ENCODE assay signal across 18 mouse cellular contexts in genomic region chr7:135237152-135237551, GRCm38 (mm10). TPM values are rescaled to one million over a fixed set of nuclear protein-coding genes. Genes with fewer than 3 reads are reported as not detected.
DNase-seq lines count a peak whose midpoint lies in the region; ATAC-seq and TF ChIP-seq lines count a peak whose summit lies in the region.
"Had no signal": no experiment of that assay in that cellular context is flagged by ENCODE, and none has a peak within 500 bp of the region (broad histone marks: within the 10 kb centered on the region; RNA-seq: fewer than 3 reads in every experiment).

No protein-coding gene starts in this region.

- intact Hi-C loops in left cerebral cortex, postnatal 14 days (cut with DNase I) = no loop called here

- no peak overlapping the region for H3K4me3 ChIP-seq in intestine, embryonic 14.5 days (ENCODE audit: low read depth, low read length)
- H3K4me3 ChIP-seq in intestine, postnatal 0 days (ENCODE audit: low read depth, low read length) = no peak overlapping the region
- H3K4me3 ChIP-seq: heart, embryonic 10.5 days had no signal

- no peaks in the 10 kb centered on the region for H3K27me3 ChIP-seq in intestine, embryonic 14.5 days (replicated peaks; ENCODE audit: control insufficient read depth, insufficient read depth, low read length)
- no peaks in the 10 kb centered on the region for H3K27me3 ChIP-seq in intestine, postnatal 0 days (replicated peaks; ENCODE audit: control insufficient read depth, insufficient read depth, low read length)

- H3K9me3 ChIP-seq in intestine, embryonic 14.5 days (ENCODE audit: control insufficient read depth, low read length) = no peaks in the 10 kb centered on the region
- no peaks in the 10 kb centered on the region for H3K9me3 ChIP-seq in intestine, postnatal 0 days (ENCODE audit: control insufficient read depth)
- H3K9me3 ChIP-seq: heart, embryonic 10.5 days had no signal

- ATAC-seq in intestine, embryonic 14.5 days (replicated peaks; ENCODE audit: low FRiP score, low TSS enrichment, low read depth) = peak; percentile 71; the same call in 1 of the 2 replicates
- no peak for ATAC-seq in intestine, postnatal 0 days
- ATAC-seq: CD4-positive, CD25-positive, alpha-beta regulatory T cell, adult 4 months; inflammation-experienced regulatory T-cells, adult 6 months had no signal

- peak overlapping the region; percentile 64 for H3K27ac ChIP-seq in intestine, embryonic 14.5 days (ENCODE audit: low read depth)
- no peak overlapping the region for H3K27ac ChIP-seq in intestine, postnatal 0 days (ENCODE audit: low read depth, low read length)
- H3K27ac ChIP-seq: heart, embryonic 10.5 days had no signal

- 20% methylated on average over 3 of the region's 3 CpGs for WGBS in intestine, embryonic 14.5 days
- WGBS in intestine, postnatal 0 days = 58% methylated on average over 3 of the region's 3 CpGs

- no peaks in the 10 kb centered on the region for H3K36me3 ChIP-seq in intestine, embryonic 14.5 days (ENCODE audit: control insufficient read depth, insufficient read depth, low read length)
- no peaks in the 10 kb centered on the region for H3K36me3 ChIP-seq in intestine, postnatal 0 days (ENCODE audit: control insufficient read depth, insufficient read depth)
- H3K36me3 ChIP-seq: heart, embryonic 10.5 days had no signal

- TF ChIP-seq CTCF in intestine, postnatal 0 days (IDR thresholded peaks at IDR 0.05; ENCODE audit: low read depth) = no peak

- H3K9ac ChIP-seq in intestine, embryonic 14.5 days (ENCODE audit: low read length) = no peak overlapping the region
- no peak overlapping the region for H3K9ac ChIP-seq in intestine, postnatal 0 days (ENCODE audit: low read depth, low read length)

- H3K4me2 ChIP-seq in intestine, embryonic 14.5 days (ENCODE audit: low read length) = no peak overlapping the region
- no peak overlapping the region for H3K4me2 ChIP-seq in intestine, postnatal 0 days (replicated peaks; ENCODE audit: low read depth)
- H3K4me2 ChIP-seq: liver, embryonic 11.5 days; midbrain, embryonic 11.5 days had no signal

- H3K4me1 ChIP-seq in intestine, embryonic 14.5 days (replicated peaks; ENCODE audit: control insufficient read depth, insufficient read depth, low read length) = peaks cover 9% of the 10 kb centered on the region; the same call in 1 of the 2 replicates
- H3K4me1 ChIP-seq in intestine, postnatal 0 days (replicated peaks; ENCODE audit: control insufficient read depth, insufficient read depth, low read length) = no peaks in the 10 kb centered on the region
- H3K4me1 ChIP-seq: heart, embryonic 10.5 days had no signal

- DNase-seq in intestine, embryonic 14.5 days (ENCODE audit: low spot score) = peak; percentile 61
- peak; percentile 36 for DNase-seq in retina, adult 2 months (ENCODE audit: low read depth, low spot score)
- no peak for DNase-seq in retina, postnatal 1 day
- DNase-seq in kidney, postnatal 4 days = peak; percentile 55 to 67
- DNase-seq in left cerebral cortex, postnatal 14 days (ENCODE audit: low spot score in 2 of 2) = no peak
- no peak for DNase-seq in yolk sac, embryonic 10.5 days (ENCODE audit: low spot score)
- DNase-seq in layer of hippocampus, adult 9-11 months = no peak
- DNase-seq: adrenal gland, postnatal 25 days; cerebellum, adult 18-20 months; thymus, postnatal 25 days had no signal

RNA-seq across cellular contexts. Expression of gene Nps, which starts 21.4 kb away (rescaled TPM):
- not detected in 2 replicates for polyA plus RNA-seq in intestine, embryonic 14.5 days (2014; fragmentation: Nextera tagmentation; extraction: Ambion mirVana)
- not detected in 2 replicates for polyA plus RNA-seq in intestine, postnatal 0 days (2015; fragmentation: Nextera tagmentation; extraction: Ambion mirVana)
- not detected for total RNA-seq in left cerebral cortex, postnatal 14 days (2021)
- total RNA-seq: adrenal gland, postnatal 25 days; neutrophil, adult 5-6 weeks had no signal
- polyA plus RNA-seq: CD4-positive, CD25-positive, alpha-beta regulatory T cell, adult 4 months; heart, embryonic 10.5 days; inflammation-experienced regulatory T-cells, adult 6 months; liver, embryonic 11.5 days; midbrain, embryonic 11.5 days; small intestine, adult 2 months had no signal

Comparison
In these comparisons a context has a peak if more than half of its experiments do, and no peak if none do; other contexts are left out.
1. DNase-seq: peak in intestine, embryonic 14.5 days (single experiment), retina, adult 2 months (single experiment) and kidney, postnatal 4 days (2 of 2); none in retina, postnatal 1 day (single experiment), left cerebral cortex, postnatal 14 days (0 of 2), yolk sac, embryonic 10.5 days (single experiment) and layer of hippocampus, adult 9-11 months (single experiment).